Mouse (Mus musculus): ENCODE results near the gene Vmn1r10. TPM values are rescaled to one million over a fixed set of nuclear protein-coding genes. Genes with fewer than 3 reads are reported as not detected.

The Vmn1r10 gene
- not detected in 2 replicates for polyA plus RNA-seq (2015; fragmentation: Nextera tagmentation; extraction: Ambion mirVana)

DNA sequence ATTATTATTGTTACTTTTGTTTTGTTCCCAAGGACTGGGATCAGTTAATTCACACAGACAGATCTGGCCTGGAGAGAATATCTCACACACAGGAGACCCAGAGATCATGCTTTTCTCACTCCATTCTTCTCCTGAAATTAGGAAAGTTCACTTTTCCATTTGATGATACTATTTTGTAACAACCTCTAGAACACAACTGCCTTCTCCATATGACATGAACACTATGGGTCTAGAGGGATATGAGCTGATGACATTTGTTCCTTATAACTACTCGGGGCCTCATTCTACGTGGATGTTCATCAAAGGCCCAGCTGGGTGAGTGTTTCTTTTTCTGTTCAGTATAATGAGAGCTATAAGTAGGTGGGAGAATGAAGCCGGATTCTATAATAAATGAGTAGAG, at the start of gene Vmn1r10:
TSS of gene Vmn1r10 (plus strand) at position 301 of the 400 bp plus-strand sequence.
- Histone ChIP-seq H3K9ac (no peak within 1 kb of the TSS), H3K9me3 (no peaks in the 10 kb centered on the region), H3K27ac (no peak within 1 kb of the TSS), H3K4me3 (no peak within 1 kb of the TSS), H3K4me2 (no peak within 1 kb of the TSS), H3K4me1 (no peaks in the 10 kb centered on the region), H3K27me3 (no peaks in the 10 kb centered on the region), H3K36me3 (no peaks in the 10 kb centered on the region)
- 74% methylated on average over 3 of the region's 3 CpGs for WGBS
- no peak for ATAC-seq (ENCODE audit: insufficient number of reproducible peaks, insufficient read depth, low FRiP score, low TSS enrichment, low read depth)

GRCm38 (mm10) chr6:57063730-57064129, 45.5 kb upstream of the Vmn1r10 start:
- H3K4me1 ChIP-seq, result no peaks in the 10 kb centered on the region
- no peak overlapping the region for H3K4me2 ChIP-seq
- no peak overlapping the region for H3K4me3 ChIP-seq
- H3K9ac ChIP-seq, result no peak overlapping the region
- no peaks in the 10 kb centered on the region for H3K27me3 ChIP-seq
- no peaks in the 10 kb centered on the region for H3K36me3 ChIP-seq
- H3K27ac ChIP-seq, result no peak overlapping the region
- no peaks in the 10 kb centered on the region for H3K9me3 ChIP-seq
- ATAC-seq (ENCODE audit: insufficient number of reproducible peaks, insufficient read depth, low FRiP score, low TSS enrichment, low read depth), result no peak

- H3K4me3 ChIP-seq, result no peak within 1 kb of the TSS
- no peaks in the 10 kb centered on the region for H3K9me3 ChIP-seq
- no peaks in the 10 kb centered on the region for H3K4me1 ChIP-seq
- H3K9ac ChIP-seq, result no peak within 1 kb of the TSS
- H3K4me2 ChIP-seq, result no peak within 1 kb of the TSS
- no peaks in the 10 kb centered on the region for H3K27me3 ChIP-seq
- WGBS, result 79% methylated on average over 2 of the region's 2 CpGs
- no peak for ATAC-seq (ENCODE audit: insufficient number of reproducible peaks, insufficient read depth, low FRiP score, low TSS enrichment, low read depth)
- H3K27ac ChIP-seq, result no peak within 1 kb of the TSS
- no peaks in the 10 kb centered on the region for H3K36me3 ChIP-seq
Measured at GRCm38 (mm10) chr6:57066487-57066886, 42.8 kb upstream of the Vmn1r10 start, which contains the start of gene Vmn1r9. Gene Vmn1r9 (plus strand): TSS chr6:57066787.

DNA sequence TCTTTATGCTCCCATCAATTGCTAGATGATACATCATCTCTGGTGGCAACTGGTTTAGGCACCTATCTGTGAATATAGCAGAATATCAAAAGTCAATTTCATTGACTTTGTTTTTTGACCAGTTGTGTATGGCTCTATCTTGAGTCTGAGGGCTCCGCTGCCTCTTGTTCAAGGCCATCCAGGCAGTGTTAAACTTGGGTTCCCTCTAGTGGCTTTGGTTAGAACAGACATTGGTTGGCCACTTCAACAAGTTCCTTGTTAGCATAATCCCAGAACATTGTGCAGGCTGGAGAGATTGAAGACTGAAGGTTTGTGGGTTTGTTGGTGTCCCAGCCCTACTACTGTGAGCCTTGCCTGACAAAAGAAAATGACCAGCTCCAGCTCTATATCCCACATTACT, 2.9 kb upstream of the Vmn1r10 start:
- Histone ChIP-seq H3K27ac (no peak overlapping the region), H3K36me3 (no peaks in the 10 kb centered on the region), H3K4me1 (no peaks in the 10 kb centered on the region), H3K27me3 (no peaks in the 10 kb centered on the region), H3K4me3 (no peak overlapping the region), H3K9me3 (no peaks in the 10 kb centered on the region), H3K4me2 (no peak overlapping the region), H3K9ac (no peak overlapping the region)
- ATAC-seq (ENCODE audit: insufficient number of reproducible peaks, insufficient read depth, low FRiP score, low TSS enrichment, low read depth), result no peak
- 54% methylated on average over 1 of the region's 1 CpGs for WGBS

DNA sequence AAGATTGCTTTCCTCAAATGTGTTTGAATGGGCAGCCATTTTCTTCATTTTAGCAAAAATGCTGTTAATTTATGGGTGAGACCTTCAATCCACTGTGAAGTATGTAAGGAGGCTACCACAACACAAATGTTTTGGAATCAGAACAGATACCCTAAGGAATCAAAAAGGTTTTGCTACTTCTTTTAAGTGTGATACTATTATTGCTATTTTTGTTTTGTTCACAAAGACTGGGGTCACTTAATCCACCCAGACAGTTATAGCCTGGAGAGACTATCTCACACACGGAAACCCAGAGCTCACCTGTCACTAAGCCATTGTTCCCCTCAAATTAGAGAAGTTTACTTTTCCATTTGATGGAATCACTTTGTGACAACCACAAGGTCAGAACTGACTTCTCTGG, 23.9 kb downstream of the Vmn1r10 start, which contains the start of gene Vmn1r11:
TSS of gene Vmn1r11 (plus strand) at position 301 of the 400 bp plus-strand sequence.
- Histone ChIP-seq H3K4me3 (no peak within 1 kb of the TSS), H3K27ac (no peak within 1 kb of the TSS), H3K36me3 (no peaks in the 10 kb centered on the region), H3K9ac (no peak within 1 kb of the TSS), H3K4me2 (no peak within 1 kb of the TSS), H3K9me3 (no peaks in the 10 kb centered on the region), H3K27me3 (no peaks in the 10 kb centered on the region), H3K4me1 (no peaks in the 10 kb centered on the region)
- 63% methylated on average over 1 of the region's 1 CpGs for WGBS
- ATAC-seq (ENCODE audit: insufficient number of reproducible peaks, insufficient read depth, low FRiP score, low TSS enrichment, low read depth), result no peak

- Histone ChIP-seq H3K4me3 (no peak within 1 kb of the TSS), H3K4me1 (no peaks in the 10 kb centered on the region), H3K27ac (no peak within 1 kb of the TSS), H3K4me2 (no peak within 1 kb of the TSS), H3K27me3 (no peaks in the 10 kb centered on the region), H3K9me3 (no peaks in the 10 kb centered on the region), H3K9ac (no peak within 1 kb of the TSS), H3K36me3 (no peaks in the 10 kb centered on the region)
- ATAC-seq (ENCODE audit: insufficient number of reproducible peaks, insufficient read depth, low FRiP score, low TSS enrichment, low read depth), result no peak
- WGBS, result 79% methylated on average over 2 of the region's 2 CpGs
Measured at GRCm38 (mm10) chr6:57156619-57157018, 47.4 kb downstream of the Vmn1r10 start, which contains the start of gene Vmn1r12. Gene Vmn1r12 (plus strand): TSS chr6:57156919.

Other genes with a start within 250 kb of the Vmn1r10 start
- gene Nt5c3, start 185.5 kb upstream of the Vmn1r10 start, polyA plus RNA-seq (2015; fragmentation: Nextera tagmentation; extraction: Ambion mirVana), result 66.0 and 67.4 TPM in 2 replicates
- 0.22 and 0.72 TPM in 2 replicates for gene Vmn1r4, start 185.4 kb upstream of the Vmn1r10 start, polyA plus RNA-seq (2015; fragmentation: Nextera tagmentation; extraction: Ambion mirVana)
- gene Vmn1r5, start 139.2 kb upstream of the Vmn1r10 start, polyA plus RNA-seq (2015; fragmentation: Nextera tagmentation; extraction: Ambion mirVana), result not detected in 2 replicates
- not detected in 2 replicates for gene Vmn1r6, start 112.2 kb upstream of the Vmn1r10 start, polyA plus RNA-seq (2015; fragmentation: Nextera tagmentation; extraction: Ambion mirVana)
- gene Vmn1r7, start 84.1 kb upstream of the Vmn1r10 start, polyA plus RNA-seq (2015; fragmentation: Nextera tagmentation; extraction: Ambion mirVana), result not detected in 2 replicates
- gene Vmn1r8, start 77.2 kb upstream of the Vmn1r10 start, polyA plus RNA-seq (2015; fragmentation: Nextera tagmentation; extraction: Ambion mirVana), result not detected in 2 replicates
- gene Vmn1r9, start 42.7 kb upstream of the Vmn1r10 start, polyA plus RNA-seq (2015; fragmentation: Nextera tagmentation; extraction: Ambion mirVana), result not detected in 2 replicates
- not detected in 2 replicates for gene Vmn1r11, start 24.0 kb downstream of the Vmn1r10 start, polyA plus RNA-seq (2015; fragmentation: Nextera tagmentation; extraction: Ambion mirVana)
- not detected in 2 replicates for gene Vmn1r12, start 47.5 kb downstream of the Vmn1r10 start, polyA plus RNA-seq (2015; fragmentation: Nextera tagmentation; extraction: Ambion mirVana)
- gene Vmn1r13, start 93.8 kb downstream of the Vmn1r10 start, polyA plus RNA-seq (2015; fragmentation: Nextera tagmentation; extraction: Ambion mirVana), result not detected in 2 replicates
- not detected in 2 replicates for gene Vmn1r14, start 122.2 kb downstream of the Vmn1r10 start, polyA plus RNA-seq (2015; fragmentation: Nextera tagmentation; extraction: Ambion mirVana)
- gene Vmn1r15, start 148.5 kb downstream of the Vmn1r10 start, polyA plus RNA-seq (2015; fragmentation: Nextera tagmentation; extraction: Ambion mirVana), result not detected in 2 replicates
- gene Vmn1r16, start 220.0 kb downstream of the Vmn1r10 start, polyA plus RNA-seq (2015; fragmentation: Nextera tagmentation; extraction: Ambion mirVana), result not detected in 2 replicates

All from embryonic facial prominence, embryonic 13.5 days (tissue).